Mouse (Mus musculus): ENCODE measurements around the gene Col13a1.

Col13a1 gene

GRCm38 (mm10) chr10:61978866-61979340 is at the start of gene Col13a1:
Gene Col13a1 (minus strand): TSS chr10:61979108.
- in situ Hi-C loops (cut with MboI, MseI), result loop anchor here in 1 of 2 experiments (10.0 kb wide), 1 partner anchor 706 kb away; no protein-coding TSS in a partner anchor

- in situ Hi-C loops (cut with MboI, MseI), result no loop called here
These were observed 48.8 kb upstream of the Col13a1 start for GRCm38 (mm10) chr10:62027699-62028098.

- in situ Hi-C loops (cut with MboI, MseI), result no loop called here
These were observed 45.1 kb upstream of the Col13a1 start for GRCm38 (mm10) chr10:62023821-62024551.

- in situ Hi-C loops (cut with MboI, MseI), result no loop called here
These were observed 41.2 kb upstream of the Col13a1 start for GRCm38 (mm10) chr10:62020068-62020620.

- in situ Hi-C loops (cut with MboI, MseI), result no loop called here
These were observed 40.6 kb upstream of the Col13a1 start for GRCm38 (mm10) chr10:62019386-62020067.

DNA sequence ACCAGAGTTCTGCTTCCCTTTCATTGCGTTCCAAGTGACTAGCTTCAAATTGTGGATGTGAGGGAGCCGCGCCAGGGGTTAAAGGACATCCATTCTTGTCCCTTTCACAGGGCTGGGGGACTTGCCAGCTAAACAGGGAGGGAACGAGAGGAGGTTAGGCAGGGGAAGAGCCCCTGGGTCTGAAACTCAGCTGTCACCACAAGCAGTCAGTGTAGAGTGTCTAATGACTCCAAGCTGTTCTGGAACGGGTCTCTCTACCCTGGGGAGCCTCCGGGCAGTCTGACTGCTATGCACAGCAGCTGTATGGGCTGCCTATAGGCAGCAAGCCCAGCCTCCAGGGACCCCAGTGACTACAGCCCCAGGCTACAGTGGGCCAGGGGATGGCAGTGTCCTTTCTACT is 38.0 kb upstream of the Col13a1 start:
- in situ Hi-C loops (cut with MboI, MseI), result no loop called here

DNA sequence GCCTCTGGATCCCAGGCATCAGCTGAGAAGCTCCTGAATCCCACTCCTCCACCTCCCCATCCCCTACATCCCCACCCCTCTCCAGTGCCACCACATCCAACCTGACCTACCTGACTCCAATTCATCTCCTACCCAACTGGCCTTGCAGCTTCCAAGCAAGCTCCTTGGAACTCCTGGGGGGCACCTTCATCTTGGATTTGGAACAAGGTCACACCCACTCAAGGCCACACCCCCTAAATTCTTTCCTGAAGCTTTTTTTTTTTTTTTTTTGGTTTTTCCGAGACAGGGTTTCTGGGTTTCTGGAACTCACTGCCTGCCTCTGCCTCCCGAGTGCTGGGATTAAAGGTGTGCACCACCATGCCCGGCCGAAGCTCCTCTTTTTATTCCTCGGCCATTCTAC is 34.3 kb upstream of the Col13a1 start:
- in situ Hi-C loops (cut with MboI, MseI), result no loop called here

- in situ Hi-C loops (cut with MboI, MseI), result no loop called here
These were observed 33.5 kb upstream of the Col13a1 start for GRCm38 (mm10) chr10:62012371-62012770.

DNA sequence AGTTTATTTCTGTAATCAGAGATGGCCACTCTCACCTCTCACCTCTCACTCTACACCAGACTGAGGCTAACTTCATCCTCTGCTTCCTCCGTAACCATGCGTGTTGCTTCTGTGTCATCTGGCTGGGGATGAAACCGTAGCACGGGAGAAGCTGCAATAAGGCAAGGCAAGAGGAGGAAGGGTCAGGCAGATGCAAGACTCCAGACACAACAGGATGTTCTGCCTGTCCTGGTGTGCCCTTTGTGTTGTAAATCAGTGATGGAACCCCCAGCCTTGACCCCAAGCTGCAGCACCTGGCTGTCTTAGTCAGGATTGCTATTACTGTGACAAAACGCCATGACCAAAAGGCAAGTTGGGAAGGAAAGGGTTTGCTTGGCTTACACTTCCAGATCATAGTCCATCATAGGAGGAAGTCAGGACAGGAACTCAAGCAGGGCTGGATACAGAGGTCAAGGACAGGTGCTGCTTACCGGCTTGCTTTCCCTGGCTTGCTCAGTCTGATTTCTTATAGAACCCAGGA is 31.1 kb upstream of the Col13a1 start:
- in situ Hi-C loops (cut with MboI, MseI), result no loop called here

DNA sequence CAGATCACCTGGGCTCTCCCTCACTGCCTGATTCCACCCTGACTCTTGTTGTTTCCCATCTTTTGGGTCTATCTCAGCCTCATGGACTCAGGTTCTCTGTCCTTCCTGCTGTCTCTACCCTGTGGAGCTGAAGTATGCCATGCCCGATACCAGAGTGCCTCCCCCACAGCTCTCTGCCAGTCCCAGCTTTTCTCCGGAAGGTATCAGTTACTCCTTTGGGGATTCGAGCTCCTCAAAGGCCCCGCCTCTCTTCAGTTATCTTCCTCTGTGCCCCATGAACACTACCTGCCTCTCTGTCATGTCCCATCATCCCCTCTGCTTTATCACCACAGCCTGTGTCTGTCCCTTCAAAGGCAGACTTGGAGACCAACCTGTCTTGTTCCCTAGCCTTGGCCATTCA is 29.1 kb upstream of the Col13a1 start:
- in situ Hi-C loops (cut with MboI, MseI), result no loop called here

- in situ Hi-C loops (cut with MboI, MseI), result no loop called here
These were observed 27.5 kb upstream of the Col13a1 start for GRCm38 (mm10) chr10:62006371-62006770.

GRCm38 (mm10) chr10:62000216-62000615 is 21.3 kb upstream of the Col13a1 start:
- in situ Hi-C loops (cut with MboI, MseI), result no loop called here

DNA sequence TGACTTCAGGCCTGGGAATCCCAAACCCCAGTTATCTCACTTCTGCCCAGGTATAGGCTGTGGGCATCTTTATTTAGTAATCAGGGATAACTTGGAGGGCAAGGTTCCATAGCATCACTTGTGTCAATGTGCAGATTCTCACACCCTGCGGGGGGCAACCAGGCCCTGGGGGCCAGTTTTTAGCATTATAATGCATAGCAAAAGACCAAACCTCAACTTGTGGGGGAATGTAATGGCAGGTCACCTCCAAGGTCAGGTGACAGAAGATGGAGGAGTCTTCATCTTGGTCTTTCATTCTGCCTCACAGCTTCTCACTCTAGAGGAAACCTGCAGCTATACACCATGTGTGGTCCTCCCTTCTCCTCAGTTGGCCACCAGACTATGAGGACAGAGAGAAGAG is 20.9 kb upstream of the Col13a1 start:
- in situ Hi-C loops (cut with MboI, MseI), result no loop called here

DNA sequence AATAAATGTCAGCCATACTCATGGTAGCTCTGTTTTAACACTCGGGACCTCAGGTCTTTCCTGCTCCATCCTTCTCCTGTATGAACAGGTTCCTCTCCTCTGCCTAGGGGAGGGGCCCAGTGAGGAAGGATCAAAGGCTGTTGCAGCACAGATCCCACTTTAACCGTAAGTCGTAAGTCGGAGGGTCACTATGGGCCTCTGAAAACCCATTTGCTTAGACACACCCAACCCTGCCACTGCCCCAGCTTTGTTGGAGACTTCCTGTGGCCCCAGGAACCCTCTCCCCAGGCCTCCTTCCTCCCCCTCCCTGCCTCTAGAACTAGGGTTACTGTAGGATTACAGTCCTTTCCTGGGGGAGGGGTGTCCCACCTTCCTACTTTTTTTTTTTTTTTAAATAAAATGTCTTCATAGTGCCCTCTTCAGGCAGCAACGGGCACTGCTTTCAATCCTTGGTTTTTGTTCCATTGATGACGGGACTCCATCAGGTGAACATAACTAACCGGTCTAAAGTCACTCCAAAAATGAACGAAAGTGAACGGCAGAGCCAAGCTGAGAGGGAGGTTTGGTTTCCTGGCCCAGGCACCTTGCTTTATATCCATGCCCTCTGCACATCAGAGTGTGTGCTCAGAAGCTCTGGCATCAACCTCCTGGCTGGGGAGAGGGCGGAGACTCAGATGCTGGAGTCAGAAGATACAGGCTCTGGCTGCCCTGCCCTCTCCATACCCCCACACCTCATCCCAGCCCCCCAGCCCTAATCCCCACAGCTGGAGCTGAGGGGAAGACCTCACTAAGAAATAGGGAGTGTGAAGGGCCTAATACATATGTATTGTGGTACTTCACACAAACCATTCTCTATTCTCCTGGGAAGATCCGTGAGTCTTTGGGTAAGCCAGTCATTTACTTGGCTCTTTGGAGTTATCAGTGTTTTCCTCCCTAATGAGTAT is 12.8 kb upstream of the Col13a1 start:
- in situ Hi-C loops (cut with MboI, MseI), result no loop called here

DNA sequence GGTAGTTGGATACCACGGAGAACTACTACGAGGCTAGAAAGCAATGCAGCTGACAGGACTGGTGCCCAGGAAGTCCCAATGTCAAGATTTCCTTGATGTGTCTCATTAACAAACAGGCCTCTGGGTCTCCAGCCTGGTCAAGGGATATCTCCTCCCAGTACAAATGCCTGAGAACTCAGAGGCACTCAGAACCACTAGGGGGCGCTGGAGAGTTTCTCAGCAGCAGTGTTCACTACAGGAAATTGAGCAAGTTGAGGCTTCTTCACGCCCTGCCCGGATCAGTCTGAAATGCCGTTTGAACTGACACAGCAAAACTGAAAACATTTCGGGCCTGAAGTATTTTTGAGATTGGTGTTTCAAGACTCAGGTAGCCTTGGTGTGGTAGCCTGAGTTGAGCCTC is 1.5 kb upstream of the Col13a1 start:
- in situ Hi-C loops (cut with MboI, MseI), result loop anchor here (5.0 kb wide), 1 partner anchor 122 kb away; no protein-coding TSS in a partner anchor

DNA sequence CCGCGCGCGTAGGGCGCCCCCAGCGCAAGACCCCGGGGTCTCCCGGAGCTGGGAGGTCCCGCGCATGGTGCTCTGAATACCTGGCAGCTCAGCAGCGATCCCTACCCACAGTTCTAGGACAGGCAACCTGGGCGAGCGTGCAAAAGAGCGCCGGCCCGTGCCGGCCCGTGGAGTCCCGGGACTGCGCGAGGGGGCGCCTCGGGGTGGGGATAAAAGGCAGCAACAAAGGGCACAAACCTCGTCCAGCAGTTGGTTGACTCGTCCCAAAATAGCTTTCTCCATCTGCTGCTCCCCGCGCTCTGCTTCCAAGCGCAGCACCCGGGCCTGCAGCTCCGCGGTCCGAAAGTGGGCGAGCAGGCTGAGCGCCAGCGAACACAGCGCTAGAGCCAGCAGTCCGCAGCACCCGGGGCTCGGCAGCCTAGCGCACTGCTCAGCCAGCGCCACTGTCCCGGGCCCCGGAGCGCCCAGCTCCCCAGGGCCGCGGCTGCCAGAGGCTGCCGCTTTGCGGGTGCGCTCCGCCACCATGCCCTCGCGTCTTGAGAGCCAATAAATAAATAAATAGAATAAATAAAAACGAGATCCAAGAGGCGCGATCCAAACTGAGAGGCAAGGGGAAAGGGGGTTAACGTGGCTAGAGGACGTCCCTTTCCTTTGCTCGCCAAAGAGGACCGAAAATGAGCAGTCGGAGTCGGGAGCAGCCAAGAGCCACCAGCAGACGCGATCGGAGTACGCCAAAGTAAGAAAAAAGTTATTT is 619 bp downstream of the Col13a1 start:
- in situ Hi-C loops (cut with MboI, MseI), result loop anchor here in 1 of 2 experiments (10.0 kb wide), 1 partner anchor 707 kb away; no protein-coding TSS in a partner anchor

DNA sequence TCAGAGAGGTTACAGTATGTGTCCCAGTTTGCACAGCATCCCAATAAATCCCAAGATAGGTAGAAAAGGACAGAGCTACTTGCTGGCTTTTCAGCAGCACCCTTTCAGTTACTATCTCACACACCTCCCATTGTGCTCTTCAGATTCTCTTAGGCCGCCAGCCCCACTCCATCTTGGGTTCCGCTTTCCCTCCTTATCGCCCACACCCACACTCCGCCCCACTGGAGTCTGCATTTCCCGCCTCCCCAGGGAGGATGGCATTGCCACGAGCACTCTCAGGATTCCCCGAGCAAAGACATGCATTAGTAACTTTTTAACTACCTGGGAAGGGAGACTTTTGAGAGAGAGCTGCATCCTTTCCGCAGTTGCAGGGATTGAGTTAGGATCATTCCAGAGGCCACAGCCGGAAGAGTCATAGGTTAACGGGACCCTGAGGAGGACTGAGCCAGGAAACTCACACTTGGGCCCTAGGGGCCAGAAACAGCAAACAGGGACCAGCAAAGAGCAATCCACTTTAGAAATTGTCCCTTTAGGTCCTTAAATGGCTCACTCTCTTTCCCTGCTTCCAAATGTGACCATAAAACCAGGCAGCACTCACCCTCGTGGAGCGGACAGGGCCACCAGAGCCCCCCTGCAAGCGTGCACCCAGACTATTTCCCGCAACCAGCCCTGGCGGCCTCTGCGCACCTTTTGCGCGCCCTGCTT is 1.4 kb downstream of the Col13a1 start:
- in situ Hi-C loops (cut with MboI, MseI), result loop anchor here in 1 of 2 experiments (10.0 kb wide), 1 partner anchor 707 kb away; no protein-coding TSS in a partner anchor

GRCm38 (mm10) chr10:61976987-61977386 is 1.9 kb downstream of the Col13a1 start:
- in situ Hi-C loops (cut with MboI, MseI), result loop anchor here in 1 of 2 experiments (10.0 kb wide), 1 partner anchor 708 kb away; no protein-coding TSS in a partner anchor

DNA sequence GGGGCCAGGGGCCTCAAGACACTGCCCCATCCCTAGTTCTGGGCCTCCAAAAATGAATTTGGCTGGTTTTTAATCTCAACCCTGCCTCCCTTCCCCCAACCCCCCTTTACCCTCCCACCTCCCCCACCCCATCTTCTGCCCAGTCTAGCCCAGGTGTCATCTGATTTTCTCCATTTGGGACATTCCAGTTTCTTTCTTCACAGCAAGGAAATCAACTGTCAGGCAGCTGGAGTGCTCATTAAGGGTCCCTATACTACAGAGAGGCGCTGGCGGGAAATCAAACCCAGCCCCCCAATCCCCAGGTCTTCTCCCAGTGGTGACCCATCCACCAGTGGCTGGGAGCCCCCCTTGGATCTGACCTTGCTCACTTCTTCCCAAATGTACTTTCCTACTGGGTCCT is 4.3 kb downstream of the Col13a1 start:
- in situ Hi-C loops (cut with MboI, MseI), result loop anchor here (10.0 to 25.0 kb wide), 2 partner anchors 563 to 710 kb away; partner anchors contain the start of gene Srgn (in 1 of the 2)
